Mouse (Mus musculus) neural tube, embryonic 13.5 days (tissue): ENCODE data around the gene Tbc1d1. TPM values are rescaled to one million over a fixed set of nuclear protein-coding genes. Genes with fewer than 3 reads are reported as not detected.

Source experiments
- ATAC-seq: fragments of 200-750 bp; cut with Nextera tagmentation; 2 replicates; pipeline ENCODE4 v1.8.0; 2017; ENCODE audit warnings: low read depth, mild to moderate bottlenecking, moderate TSS enrichment, moderate library complexity
- H3K27ac ChIP-seq: fragments of 300-500 bp; sonication (generic); replicated peaks from 2 replicates; pipeline ENCODE4 v1.5.1; 2015; ENCODE audit warnings: moderate library complexity, mild to moderate bottlenecking, inconsistent platforms
- H3K27me3 ChIP-seq: fragments of 300-500 bp; sonication (generic); 2 replicates; pipeline ENCODE4 v1.6.1; 2015; ENCODE audit warnings: mild to moderate bottlenecking, inconsistent platforms
- H3K36me3 ChIP-seq: fragments of 300-500 bp; sonication (generic); 2 replicates; pipeline ENCODE4 v1.6.1; 2015; ENCODE audit warnings: mild to moderate bottlenecking, inconsistent platforms
- H3K4me1 ChIP-seq: fragments of 300-500 bp; sonication (generic); replicated peaks from 2 replicates; pipeline ENCODE4 v1.6.1; 2015; ENCODE audit warnings: inconsistent platforms
- H3K4me2 ChIP-seq: fragments of 300-500 bp; sonication (generic); 2 replicates; pipeline ENCODE4 v1.6.1; 2015; ENCODE audit warnings: inconsistent platforms, mild to moderate bottlenecking, moderate library complexity
- H3K4me3 ChIP-seq: fragments of 300-500 bp; sonication (generic); 2 replicates; pipeline ENCODE4 v1.5.1; 2015; ENCODE audit warnings: mild to moderate bottlenecking, inconsistent platforms
- H3K9ac ChIP-seq: fragments of 300-500 bp; sonication (generic); 2 replicates; pipeline ENCODE4 v1.6.1; 2015; ENCODE audit warnings: moderate library complexity, mild to moderate bottlenecking, inconsistent platforms
- H3K9me3 ChIP-seq: fragments of 300-500 bp; sonication (generic); 2 replicates; pipeline ENCODE4 v1.6.1; 2016; ENCODE audit warnings: inconsistent platforms
- WGBS: fragments of 180-500 bp; shearing (Covaris S2); methylation state at CpG from one replicate; pipeline ENCODE4 v1.1.7; 2015; 5-methylcytosine and 5-hydroxymethylcytosine counted together
- polyA plus RNA-seq: library from polyadenylated mRNA; unstranded; fragments of >200 nt; fragmentation: Nextera tagmentation; extraction: Ambion mirVana; gene quantifications from 2 replicates; pipeline ENCODE4 v1.2.1, GENCODE M21; 2015

Tbc1d1 gene
- polyA plus RNA-seq, 1 experiment from 2014 or later = 14.9 TPM

- Histone ChIP-seq H3K27me3 (no peaks in the 10 kb centered on the region), H3K4me3 (no peak overlapping the region), H3K9me3 (no peaks in the 10 kb centered on the region), H3K27ac (peak overlapping the region; percentile 50; the same call in 1 of the 2 replicates), H3K36me3 (no peaks in the 10 kb centered on the region), H3K9ac (no peak overlapping the region), H3K4me2 (no peak overlapping the region), H3K4me1 (peaks cover 8% of the 10 kb centered on the region)
- 90% methylated on average over 3 of the region's 3 CpGs for WGBS
- no peak for ATAC-seq
Measured at GRCm38 (mm10) chr5:64212619-64213018, 56.5 kb downstream of the Tbc1d1 start.

DNA sequence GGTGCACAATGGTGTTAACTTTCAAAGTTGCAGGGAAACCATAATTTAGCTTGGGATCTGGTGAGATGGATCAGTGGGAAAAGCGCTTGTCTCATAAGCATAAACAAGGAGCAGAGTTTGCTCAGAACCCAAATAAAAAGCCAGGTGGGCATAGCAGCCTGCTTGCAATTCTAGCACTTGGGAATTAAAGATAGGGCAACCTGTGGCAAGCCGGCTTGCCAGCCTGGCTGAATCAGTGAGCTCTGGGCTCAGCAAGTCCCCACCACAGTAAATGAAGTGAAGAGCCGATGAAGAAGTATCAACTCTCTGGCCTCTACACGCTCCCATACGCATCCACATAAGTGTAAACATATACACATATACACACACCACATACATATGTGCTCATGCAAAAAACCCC is 59.7 kb downstream of the Tbc1d1 start:
- peaks cover 15% of the 10 kb centered on the region for H3K4me1 ChIP-seq
- no peaks in the 10 kb centered on the region for H3K27me3 ChIP-seq
- H3K36me3 ChIP-seq = no peaks in the 10 kb centered on the region
- H3K4me3 ChIP-seq = no peak overlapping the region
- WGBS = 91% methylated on average over 5 of the region's 5 CpGs
- no peak overlapping the region for H3K4me2 ChIP-seq
- no peak for ATAC-seq
- no peak overlapping the region for H3K27ac ChIP-seq
- H3K9ac ChIP-seq = no peak overlapping the region
- H3K9me3 ChIP-seq = no peaks in the 10 kb centered on the region

- no peaks in the 10 kb centered on the region for H3K9me3 ChIP-seq
- H3K36me3 ChIP-seq = no peaks in the 10 kb centered on the region
- H3K4me2 ChIP-seq = no peak overlapping the region
- H3K4me3 ChIP-seq = no peak overlapping the region
- H3K27ac ChIP-seq = no peak overlapping the region
- WGBS = 88% methylated on average over 4 of the region's 4 CpGs
- H3K9ac ChIP-seq = no peak overlapping the region
- ATAC-seq = no peak
- H3K27me3 ChIP-seq = no peaks in the 10 kb centered on the region
- H3K4me1 ChIP-seq = peaks cover 15% of the 10 kb centered on the region
Measured at GRCm38 (mm10) chr5:64216326-64216725, 60.2 kb downstream of the Tbc1d1 start.

DNA sequence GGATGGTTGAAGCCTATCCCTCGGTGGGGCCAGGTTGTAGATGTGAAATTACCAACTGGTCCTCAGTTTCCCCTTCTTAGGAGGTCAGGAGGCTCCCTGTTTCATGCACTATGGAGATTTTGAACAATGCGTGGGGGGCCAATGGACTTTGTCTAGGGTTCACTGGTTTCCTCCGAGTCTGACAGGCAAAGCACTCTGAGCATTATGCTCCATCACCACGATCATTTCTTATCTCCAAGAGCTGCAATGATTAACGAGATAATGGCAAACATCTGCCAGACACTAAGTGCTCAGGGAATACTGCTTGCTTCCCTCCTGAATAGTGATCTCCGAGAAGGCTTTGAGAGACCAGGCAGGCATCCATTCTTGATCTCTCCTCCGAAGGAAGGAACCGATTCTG is 61.2 kb downstream of the Tbc1d1 start:
- Histone ChIP-seq H3K9me3 (no peaks in the 10 kb centered on the region), H3K27ac (no peak overlapping the region), H3K4me1 (peaks cover 15% of the 10 kb centered on the region), H3K4me3 (no peak overlapping the region), H3K27me3 (no peaks in the 10 kb centered on the region), H3K4me2 (no peak overlapping the region), H3K36me3 (no peaks in the 10 kb centered on the region), H3K9ac (no peak overlapping the region)
- whole genome bisulfite sequencing = 77% methylated on average over 8 of the region's 8 CpGs
- ATAC-seq = no peak

- Histone ChIP-seq H3K4me3 (no peak overlapping the region), H3K4me2 (no peak overlapping the region)
- peak; percentile 61; the same call in 1 of the 2 replicates for ATAC-seq
Measured at GRCm38 (mm10) chr5:64217816-64218602, 61.9 kb downstream of the Tbc1d1 start.

DNA sequence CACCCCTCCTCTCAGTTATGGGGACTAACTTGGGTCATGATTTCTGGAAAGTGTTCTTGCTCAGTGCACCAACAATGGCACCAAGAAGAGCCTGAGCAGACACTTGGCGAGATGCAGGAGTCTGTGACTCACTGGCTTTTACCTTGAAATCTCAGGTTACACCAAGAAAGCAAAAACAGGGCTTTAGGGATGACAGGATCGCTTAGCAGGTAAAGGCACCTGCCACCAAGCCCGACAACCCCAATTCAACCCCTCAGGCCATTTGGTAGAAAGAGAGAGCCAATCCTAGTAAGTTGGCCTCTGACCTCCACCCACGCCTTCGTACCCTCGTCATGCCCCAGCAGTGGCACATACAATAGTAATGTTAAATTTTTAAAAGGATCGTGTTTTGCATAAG is 62.5 kb downstream of the Tbc1d1 start:
- Histone ChIP-seq H3K4me3 (no peak overlapping the region), H3K9me3 (no peaks in the 10 kb centered on the region), H3K4me1 (peaks cover 15% of the 10 kb centered on the region), H3K9ac (no peak overlapping the region), H3K36me3 (no peaks in the 10 kb centered on the region), H3K4me2 (no peak overlapping the region), H3K27me3 (no peaks in the 10 kb centered on the region), H3K27ac (no peak overlapping the region)
- ATAC-seq = no peak
- WGBS = 81% methylated on average over 7 of the region's 7 CpGs

More at GRCm38 (mm10) chr5:64217816-64218602, 61.9 kb downstream of the Tbc1d1 start:
- Histone ChIP-seq H3K9me3 (no peaks in the 10 kb centered on the region), H3K9ac (no peak overlapping the region), H3K27ac (no peak overlapping the region), H3K27me3 (no peaks in the 10 kb centered on the region), H3K4me1 (peaks cover 15% of the 10 kb centered on the region), H3K36me3 (no peaks in the 10 kb centered on the region)
- WGBS = 57% methylated on average over 13 of the region's 13 CpGs

DNA sequence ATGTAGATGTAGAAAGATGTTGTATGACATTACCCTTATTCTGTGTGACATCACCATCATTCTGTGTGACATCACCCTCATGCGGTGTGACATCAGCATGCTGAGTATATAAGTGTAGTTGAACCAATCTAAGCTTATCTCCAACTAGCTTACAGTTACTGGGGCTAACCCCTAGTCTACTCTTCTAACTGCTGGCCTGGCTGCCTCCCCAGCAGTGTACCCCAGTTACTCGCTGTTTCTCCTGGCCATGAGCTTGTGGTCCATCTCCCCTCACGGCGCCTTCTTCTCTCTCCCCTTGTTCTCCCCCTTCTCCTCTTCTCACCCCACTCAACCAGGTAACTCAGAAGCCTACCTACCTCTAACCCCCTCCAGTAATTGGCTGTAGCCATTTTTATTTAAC is 64.7 kb downstream of the Tbc1d1 start:
- H3K4me1 ChIP-seq = peaks cover 29% of the 10 kb centered on the region
- WGBS = 98% methylated on average over 4 of the region's 4 CpGs
- no peak overlapping the region for H3K4me3 ChIP-seq
- no peak for ATAC-seq
- no peak overlapping the region for H3K27ac ChIP-seq
- H3K27me3 ChIP-seq = no peaks in the 10 kb centered on the region
- H3K36me3 ChIP-seq = no peaks in the 10 kb centered on the region
- H3K9me3 ChIP-seq = no peaks in the 10 kb centered on the region
- no peak overlapping the region for H3K9ac ChIP-seq
- H3K4me2 ChIP-seq = no peak overlapping the region

DNA sequence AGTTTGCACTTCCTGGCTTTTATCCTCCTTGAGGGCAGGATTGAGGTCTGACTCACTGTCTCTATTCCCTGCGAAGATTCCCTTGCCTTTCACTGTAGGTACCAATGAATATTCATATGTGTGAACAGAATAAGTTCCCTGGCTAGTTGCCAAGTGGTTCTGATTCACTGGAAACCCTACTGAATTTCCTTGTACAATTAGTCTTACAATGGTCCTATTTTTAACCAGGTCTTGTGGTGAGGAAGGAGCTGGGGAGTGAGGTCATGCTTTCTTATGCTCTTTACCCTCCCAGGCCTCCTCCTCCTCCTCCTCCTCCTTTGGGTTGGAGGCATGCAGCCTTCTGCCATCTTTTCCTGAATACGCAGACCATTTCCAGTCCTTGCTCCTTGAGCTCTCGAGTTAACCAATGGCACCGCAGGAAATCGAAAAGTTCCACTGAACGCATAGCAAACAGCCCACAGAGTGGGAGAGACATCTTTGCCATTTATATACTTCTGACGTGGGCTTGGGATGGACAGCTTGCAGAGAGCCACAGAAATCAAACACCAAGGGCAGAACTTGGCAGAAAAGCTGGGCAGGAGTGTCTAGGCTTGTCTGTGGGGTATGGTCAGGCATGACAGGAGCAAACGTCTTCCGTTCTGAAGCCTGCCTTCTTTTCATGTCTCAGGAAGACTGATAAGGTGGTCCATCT is 68.8 kb downstream of the Tbc1d1 start:
- no peak for ATAC-seq
- Histone ChIP-seq H3K27me3 (no peaks in the 10 kb centered on the region), H3K27ac (peak overlapping the region; percentile 33), H3K4me2 (no peak overlapping the region), H3K9me3 (no peaks in the 10 kb centered on the region), H3K9ac (no peak overlapping the region), H3K4me1 (peaks cover 18% of the 10 kb centered on the region), H3K4me3 (no peak overlapping the region), H3K36me3 (no peaks in the 10 kb centered on the region)
- WGBS = 63% methylated on average over 9 of the region's 9 CpGs

DNA sequence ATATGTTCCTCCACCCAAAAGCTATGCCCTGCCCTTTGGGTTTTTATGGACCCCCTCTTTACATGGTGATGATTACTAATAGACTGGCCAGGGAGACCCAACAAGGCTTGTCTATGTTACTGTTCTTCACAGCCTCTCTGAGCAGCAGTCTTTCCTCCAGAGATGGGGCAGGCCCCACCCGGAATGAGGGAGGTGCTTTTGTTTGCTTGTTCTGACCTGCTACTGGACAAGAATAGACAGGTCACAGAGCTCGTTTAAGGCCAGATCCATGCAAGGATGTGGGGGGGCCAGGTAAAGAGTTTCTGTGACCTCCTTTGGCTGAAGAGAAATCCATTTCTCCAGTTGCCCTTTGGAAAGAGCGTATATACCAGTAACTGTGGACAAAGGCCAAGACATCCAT is 72.1 kb downstream of the Tbc1d1 start:
- H3K9ac ChIP-seq = no peak overlapping the region
- H3K4me3 ChIP-seq = no peak overlapping the region
- no peaks in the 10 kb centered on the region for H3K27me3 ChIP-seq
- no peak overlapping the region for H3K27ac ChIP-seq
- H3K4me2 ChIP-seq = no peak overlapping the region
- peaks cover 31% of the 10 kb centered on the region for H3K4me1 ChIP-seq
- 83% methylated on average over 3 of the region's 3 CpGs for WGBS
- H3K36me3 ChIP-seq = no peaks in the 10 kb centered on the region
- no peak for ATAC-seq
- H3K9me3 ChIP-seq = no peaks in the 10 kb centered on the region

DNA sequence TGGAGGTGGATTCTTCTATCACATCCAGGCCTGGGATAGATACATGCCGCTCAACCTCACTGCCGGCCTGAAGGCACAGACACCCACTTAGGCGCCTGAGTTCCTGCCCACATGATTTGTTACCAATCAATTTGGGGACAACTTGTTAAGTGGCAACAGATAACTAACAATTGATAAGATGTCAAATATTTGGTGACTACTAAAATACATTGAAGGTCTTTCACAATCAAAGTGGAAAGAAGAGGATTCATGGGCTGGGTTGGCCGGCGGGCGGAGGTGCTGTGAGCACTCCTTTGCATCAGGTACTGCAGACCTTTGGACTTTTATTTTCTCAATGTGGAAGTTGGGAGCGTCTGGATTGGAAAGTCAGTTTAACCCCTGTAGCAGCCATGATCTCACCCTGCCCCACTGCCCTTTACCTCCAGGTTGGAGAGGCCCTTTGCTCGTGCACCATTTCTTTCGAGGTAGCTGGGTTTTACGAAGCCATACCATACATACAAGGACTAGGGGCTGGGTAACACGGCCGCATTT is 73.3 kb downstream of the Tbc1d1 start:
- Histone ChIP-seq H3K4me1 (peaks cover 33% of the 10 kb centered on the region), H3K9me3 (no peaks in the 10 kb centered on the region), H3K4me2 (peak overlapping the region; percentile 95), H3K36me3 (no peaks in the 10 kb centered on the region), H3K27ac (no peak overlapping the region), H3K27me3 (no peaks in the 10 kb centered on the region), H3K4me3 (peak overlapping the region; percentile 67), H3K9ac (peak overlapping the region; percentile 79)
- 46% methylated on average over 12 of the region's 12 CpGs for WGBS
- no peak for ATAC-seq

GRCm38 (mm10) chr5:64230061-64230466 is 74.0 kb downstream of the Tbc1d1 start:
- peaks cover 33% of the 10 kb centered on the region for H3K4me1 ChIP-seq
- peak overlapping the region; percentile 95 for H3K4me2 ChIP-seq
- no peaks in the 10 kb centered on the region for H3K36me3 ChIP-seq
- H3K9ac ChIP-seq = peak overlapping the region; percentile 79
- H3K9me3 ChIP-seq = no peaks in the 10 kb centered on the region
- peak overlapping the region; percentile 67 for H3K27ac ChIP-seq
- H3K27me3 ChIP-seq = no peaks in the 10 kb centered on the region
- WGBS = 1% methylated on average over 45 of the region's 48 CpGs
- H3K4me3 ChIP-seq = peak overlapping the region; percentile 67
- ATAC-seq = peak; percentile 92

GRCm38 (mm10) chr5:64230507-64231041 is 74.5 kb downstream of the Tbc1d1 start:
- no peaks in the 10 kb centered on the region for H3K36me3 ChIP-seq
- H3K9me3 ChIP-seq = no peaks in the 10 kb centered on the region
- peak overlapping the region; percentile 79 for H3K9ac ChIP-seq
- peak overlapping the region; percentile 67 for H3K4me3 ChIP-seq
- H3K27ac ChIP-seq = peak overlapping the region; percentile 67
- ATAC-seq = peak; percentile 76
- H3K27me3 ChIP-seq = no peaks in the 10 kb centered on the region
- H3K4me1 ChIP-seq = peaks cover 33% of the 10 kb centered on the region
- WGBS = under 1% methylated on average over 32 of the region's 33 CpGs
- H3K4me2 ChIP-seq = peak overlapping the region; percentile 95
